In genomic region chr15:11995815-11996201, GRCm38 (mm10) we compare ENCODE assay signal across 8 mouse cellular contexts. TPM values are rescaled to one million over a fixed set of nuclear protein-coding genes. Genes with fewer than 3 reads are reported as not detected.
DNase-seq lines count a peak whose midpoint lies in the region; ATAC-seq lines count a peak whose summit lies in the region.

No protein-coding gene starts in this region.

- H3K9ac ChIP-seq in intestine, embryonic 16.5 days (ENCODE audit: low read depth, low read length), result peak overlapping the region; percentile 98

- DNase-seq in adrenal gland, postnatal 10 days, result peak; percentile 97
- DNase-seq in embryo, embryonic 9.5 days (ENCODE audit: extremely low spot score), result peak; percentile 91
- peak; percentile 88 to 95 for DNase-seq in gastrocnemius, postnatal 4 days (ENCODE audit: low spot score in 2 of 2)
- peak; percentile 93 to 97 for DNase-seq in left cerebral cortex, postnatal 25 days (ENCODE audit: low spot score in 2 of 2)
- peak; percentile 95 for DNase-seq in midbrain, embryonic 10.5 days (ENCODE audit: low spot score)
- peak; percentile 89 to 92 for DNase-seq in right cerebral cortex, postnatal 36 days (ENCODE audit: low spot score in 2 of 2)
- DNase-seq in urinary bladder, postnatal 4 days (ENCODE audit: low spot score in 2 of 2), result peak; percentile 92 to 93

- H3K4me3 ChIP-seq in intestine, embryonic 16.5 days (ENCODE audit: low read length), result peak overlapping the region; percentile 98
- H3K4me3 ChIP-seq in midbrain, embryonic 10.5 days, result peak overlapping the region; percentile 97

- under 1% methylated on average over 32 of the region's 33 CpGs for WGBS in intestine, embryonic 16.5 days
- WGBS in midbrain, embryonic 10.5 days, result 0% methylated on average over 27 of the region's 33 CpGs

- H3K9me3 ChIP-seq in intestine, embryonic 16.5 days (ENCODE audit: control insufficient read depth, low read length), result no peaks in the 10 kb centered on the region
- no peaks in the 10 kb centered on the region for H3K9me3 ChIP-seq in midbrain, embryonic 10.5 days (replicated peaks)

- H3K27me3 ChIP-seq in intestine, embryonic 16.5 days (replicated peaks; ENCODE audit: control insufficient read depth, insufficient read depth, low read length), result no peaks in the 10 kb centered on the region
- no peaks in the 10 kb centered on the region for H3K27me3 ChIP-seq in midbrain, embryonic 10.5 days (ENCODE audit: low read depth, poor library complexity, severe bottlenecking)

- peaks cover 6% of the 10 kb centered on the region; the same call in 1 of the 2 replicates for H3K4me1 ChIP-seq in intestine, embryonic 16.5 days (ENCODE audit: control insufficient read depth, insufficient read depth, low read length)
- H3K4me1 ChIP-seq in midbrain, embryonic 10.5 days, result peaks cover 27% of the 10 kb centered on the region

- ATAC-seq in intestine, embryonic 16.5 days, result peak; percentile 99

- peaks cover 2% of the 10 kb centered on the region for H3K36me3 ChIP-seq in intestine, embryonic 16.5 days (ENCODE audit: control insufficient read depth, insufficient read depth, low read length)
- H3K36me3 ChIP-seq in midbrain, embryonic 10.5 days, result peaks cover 28% of the 10 kb centered on the region

- peak overlapping the region; percentile 84 for H3K27ac ChIP-seq in intestine, embryonic 16.5 days (ENCODE audit: low read length)
- peak overlapping the region; percentile 94 for H3K27ac ChIP-seq in midbrain, embryonic 10.5 days (replicated peaks)

- H3K4me2 ChIP-seq in intestine, embryonic 16.5 days (ENCODE audit: low read depth, low read length), result peak overlapping the region; percentile 88; the same call in 1 of the 2 replicates

- intact Hi-C loops in left cerebral cortex, postnatal 25 days (cut with DNase I), result loop anchor here (5.0 kb wide), 1 partner anchor 121 kb away; the partner anchor contains the start of gene Zfr

RNA-seq across cellular contexts. Expression of gene Sub1, which starts 1.0 kb away (rescaled TPM):
- total RNA-seq in adrenal gland, postnatal 10 days (2021), result 100 to 1,000 TPM; 235 to 272 TPM
- 100 to 1,000 TPM; 186 to 196 TPM for total RNA-seq in gastrocnemius, postnatal 4 days (2021)
- 527 and 590 TPM in 2 replicates for polyA plus RNA-seq in intestine, embryonic 16.5 days (2015; fragmentation: Nextera tagmentation; extraction: Ambion mirVana)
- total RNA-seq in left cerebral cortex, postnatal 25 days (2021), result 100 to 1,000 TPM; 291 to 330 TPM
- 721 and 804 TPM in 2 replicates for polyA plus RNA-seq in midbrain, embryonic 10.5 days (2016; fragmentation: Nextera tagmentation; extraction: Ambion mirVana)

Comparison
In these comparisons a context has a peak if more than half of its experiments do, and no peak if none do; other contexts are left out.
1. Peak in every context shown above with its lines: DNase-seq, ATAC-seq, H3K4me3 ChIP-seq and H3K27ac ChIP-seq.